Mouse (Mus musculus) kidney, embryonic 15.5 days (tissue): ENCODE measurements around the gene Plxnb3. TPM values are rescaled to one million over a fixed set of nuclear protein-coding genes. Genes with fewer than 3 reads are reported as not detected.

ENCODE experiments used
- ATAC-seq: fragments of 200-750 bp; cut with Nextera tagmentation; replicated peaks from 2 replicates; pipeline ENCODE4 v1.8.0; 2017; ENCODE audit warnings: moderate TSS enrichment; ENCODE audit not compliant: low FRiP score
- H3K27ac ChIP-seq: fragments of 300-500 bp; sonication (generic); 2 replicates; pipeline ENCODE4 v1.5.1; 2015; ENCODE audit warnings: mild to moderate bottlenecking, inconsistent platforms
- H3K27me3 ChIP-seq: fragments of 300-500 bp; sonication (generic); 2 replicates; pipeline ENCODE4 v1.6.1; 2015; ENCODE audit warnings: inconsistent platforms
- H3K36me3 ChIP-seq: fragments of 300-500 bp; sonication (generic); 2 replicates; pipeline ENCODE4 v1.6.1; 2015; ENCODE audit warnings: inconsistent platforms
- H3K4me1 ChIP-seq: fragments of 300-500 bp; sonication (generic); 2 replicates; pipeline ENCODE4 v1.6.1; 2015; ENCODE audit warnings: inconsistent platforms
- H3K4me2 ChIP-seq: fragments of 300-500 bp; sonication (generic); 2 replicates; pipeline ENCODE4 v1.6.1; 2015; ENCODE audit warnings: moderate library complexity, mild to moderate bottlenecking, inconsistent platforms
- H3K4me3 ChIP-seq: fragments of 300-500 bp; sonication (generic); replicated peaks from 2 replicates; pipeline ENCODE4 v1.5.1; 2015; ENCODE audit warnings: mild to moderate bottlenecking, inconsistent platforms
- H3K9ac ChIP-seq: fragments of 300-500 bp; sonication (generic); 2 replicates; pipeline ENCODE4 v1.6.1; 2015; ENCODE audit warnings: mild to moderate bottlenecking, inconsistent platforms
- H3K9me3 ChIP-seq: fragments of 300-500 bp; sonication (generic); replicated peaks from 2 replicates; pipeline ENCODE4 v1.6.1; 2016; ENCODE audit warnings: inconsistent platforms
- WGBS: fragments of 180-500 bp; shearing (Covaris S2); methylation state at CpG from one replicate; pipeline ENCODE4 v1.1.7; 2015; ENCODE audit warnings: mixed read lengths; 5-methylcytosine and 5-hydroxymethylcytosine counted together
- polyA plus RNA-seq: library from polyadenylated mRNA; unstranded; fragments of >200 nt; fragmentation: Nextera tagmentation; extraction: Ambion mirVana; gene quantifications from 2 replicates; pipeline ENCODE4 v1.2.1, GENCODE M21; 2015

Gene Plxnb3
- polyA plus RNA-seq, 1 experiment from 2014 or later: 0.44 TPM

GRCm38 (mm10) chrX:73788501-73788900 is 31.6 kb downstream of the Plxnb3 start:
- ATAC-seq: no peak
- WGBS: 100% methylated on average over 1 of the region's 1 CpGs

GRCm38 (mm10) chrX:73793039-73793438 is 36.1 kb downstream of the Plxnb3 start:
- Histone ChIP-seq H3K4me3 (no peak overlapping the region), H3K27me3 (peaks cover 14% of the 10 kb centered on the region; the same call in 1 of the 2 replicates), H3K4me1 (peaks cover 6% of the 10 kb centered on the region), H3K4me2 (no peak overlapping the region), H3K9me3 (no peaks in the 10 kb centered on the region), H3K27ac (no peak overlapping the region), H3K9ac (no peak overlapping the region), H3K36me3 (peaks cover 27% of the 10 kb centered on the region)
- no peak for ATAC-seq

More at GRCm38 (mm10) chrX:73788501-73788900, 31.6 kb downstream of the Plxnb3 start:
- Histone ChIP-seq H3K27ac (no peak overlapping the region), H3K4me3 (peak overlapping the region; percentile 67), H3K4me1 (peaks cover 18% of the 10 kb centered on the region), H3K9ac (no peak overlapping the region), H3K27me3 (peaks cover 8% of the 10 kb centered on the region), H3K9me3 (no peaks in the 10 kb centered on the region), H3K4me2 (peak overlapping the region; percentile 59), H3K36me3 (peaks cover 22% of the 10 kb centered on the region)

GRCm38 (mm10) chrX:73793505-73793904 is 36.6 kb downstream of the Plxnb3 start:
- Histone ChIP-seq H3K9me3 (no peaks in the 10 kb centered on the region), H3K9ac (no peak overlapping the region), H3K27me3 (peaks cover 14% of the 10 kb centered on the region; the same call in 1 of the 2 replicates), H3K27ac (no peak overlapping the region), H3K4me3 (no peak overlapping the region), H3K4me2 (no peak overlapping the region), H3K36me3 (peaks cover 27% of the 10 kb centered on the region), H3K4me1 (peaks cover 2% of the 10 kb centered on the region)
- 60% methylated on average over 1 of the region's 1 CpGs for WGBS
- ATAC-seq: no peak

- peaks cover 15% of the 10 kb centered on the region for H3K27me3 ChIP-seq
- ATAC-seq: no peak
- no peak overlapping the region for H3K4me2 ChIP-seq
- peaks cover 6% of the 10 kb centered on the region; the same call in 1 of the 2 replicates for H3K36me3 ChIP-seq
- no peaks in the 10 kb centered on the region for H3K9me3 ChIP-seq
- H3K9ac ChIP-seq: no peak overlapping the region
- WGBS: 98% methylated on average over 2 of the region's 2 CpGs
- no peak overlapping the region for H3K4me3 ChIP-seq
- H3K4me1 ChIP-seq: 0 out of 2 replicates have a peak, but pooled peaks cover 3% of the 10 kb centered on the region
- no peak overlapping the region for H3K27ac ChIP-seq
Observed at GRCm38 (mm10) chrX:73797511-73797910, 40.6 kb downstream of the Plxnb3 start.

- H3K4me1 ChIP-seq: 0 out of 2 replicates have a peak, but pooled peaks cover 3% of the 10 kb centered on the region
- H3K4me2 ChIP-seq: no peak overlapping the region
- H3K36me3 ChIP-seq: peaks cover 6% of the 10 kb centered on the region; the same call in 1 of the 2 replicates
- no peak overlapping the region for H3K4me3 ChIP-seq
- no peak overlapping the region for H3K9ac ChIP-seq
- no peaks in the 10 kb centered on the region for H3K9me3 ChIP-seq
- no peak overlapping the region for H3K27ac ChIP-seq
- ATAC-seq: peak; percentile 78
- WGBS: 42% methylated on average over 9 of the region's 9 CpGs
- H3K27me3 ChIP-seq: peaks cover 15% of the 10 kb centered on the region
Observed at GRCm38 (mm10) chrX:73798502-73798901, 41.6 kb downstream of the Plxnb3 start.

- 33% methylated on average over 1 of the region's 1 CpGs for WGBS
- ATAC-seq: no peak
- no peaks in the 10 kb centered on the region for H3K27me3 ChIP-seq
Observed at GRCm38 (mm10) chrX:73805814-73806213, 48.9 kb downstream of the Plxnb3 start.

GRCm38 (mm10) chrX:73815072-73815471 is 58.2 kb downstream of the Plxnb3 start:
- peak overlapping the region; percentile 39 for H3K4me3 ChIP-seq

More at GRCm38 (mm10) chrX:73805814-73806213, 48.9 kb downstream of the Plxnb3 start:
- Histone ChIP-seq H3K4me1 (no peaks in the 10 kb centered on the region), H3K9ac (no peak overlapping the region), H3K27ac (no peak overlapping the region), H3K9me3 (no peaks in the 10 kb centered on the region), H3K36me3 (no peaks in the 10 kb centered on the region), H3K4me2 (no peak overlapping the region), H3K4me3 (no peak overlapping the region)

GRCm38 (mm10) chrX:73816596-73817314 is 59.9 kb downstream of the Plxnb3 start:
- Histone ChIP-seq H3K4me2 (no peak overlapping the region), H3K9ac (no peak overlapping the region), H3K27me3 (0 out of 2 replicates have a peak, but pooled peaks cover 4% of the 10 kb centered on the region), H3K9me3 (no peaks in the 10 kb centered on the region), H3K36me3 (no peaks in the 10 kb centered on the region), H3K4me3 (no peak overlapping the region), H3K27ac (no peak overlapping the region), H3K4me1 (no peaks in the 10 kb centered on the region)
- 64% methylated on average over 3 of the region's 3 CpGs for WGBS
- no peak for ATAC-seq

More at GRCm38 (mm10) chrX:73815072-73815471, 58.2 kb downstream of the Plxnb3 start:
- no peaks in the 10 kb centered on the region for H3K4me1 ChIP-seq
- H3K9ac ChIP-seq: 0 out of 2 replicates have a peak overlapping the region, but pooled peaks have one; percentile 41
- H3K9me3 ChIP-seq: no peaks in the 10 kb centered on the region
- no peak overlapping the region for H3K27ac ChIP-seq
- peak overlapping the region; percentile 54 for H3K4me2 ChIP-seq
- 11% methylated on average over 14 of the region's 14 CpGs for WGBS
- H3K27me3 ChIP-seq: 0 out of 2 replicates have a peak, but pooled peaks cover 4% of the 10 kb centered on the region
- H3K36me3 ChIP-seq: no peaks in the 10 kb centered on the region
- ATAC-seq: peak; percentile 70; the same call in 1 of the 2 replicates

Other genes with a start within 250 kb of the Plxnb3 start
- 27.9 and 29.3 TPM in 2 replicates for gene Dusp9, start 117.7 kb upstream of the Plxnb3 start, polyA plus RNA-seq
- 14.5 and 17.3 TPM in 2 replicates for gene Pnck, start 97.0 kb upstream of the Plxnb3 start, polyA plus RNA-seq
- gene Slc6a8, start 83.9 kb upstream of the Plxnb3 start, polyA plus RNA-seq: 7.1 and 7.9 TPM in 2 replicates
- gene Bcap31, start 40.9 kb upstream of the Plxnb3 start, polyA plus RNA-seq: 256 and 267 TPM in 2 replicates
- gene Abcd1, start 40.5 kb upstream of the Plxnb3 start, polyA plus RNA-seq: 12.4 and 15.2 TPM in 2 replicates
- gene Srpk3, start 17.3 kb downstream of the Plxnb3 start, polyA plus RNA-seq: 5.2 and 8.1 TPM in 2 replicates
- gene Idh3g, start 29.8 kb downstream of the Plxnb3 start, polyA plus RNA-seq: 224 and 234 TPM in 2 replicates
- 176 and 184 TPM in 2 replicates for gene Ssr4, start 29.9 kb downstream of the Plxnb3 start, polyA plus RNA-seq
- gene Pdzd4, start 67.9 kb downstream of the Plxnb3 start, polyA plus RNA-seq: 0.80 and 0.92 TPM in 2 replicates
- 5.8 and 6.2 TPM in 2 replicates for gene Avpr2, start 135.0 kb downstream of the Plxnb3 start, polyA plus RNA-seq
- gene L1cam, start 139.0 kb downstream of the Plxnb3 start, polyA plus RNA-seq: 8.0 and 10.4 TPM in 2 replicates
- gene Arhgap4, start 164.8 kb downstream of the Plxnb3 start, polyA plus RNA-seq: 3.7 and 4.0 TPM in 2 replicates
- gene Naa10, start 164.9 kb downstream of the Plxnb3 start, polyA plus RNA-seq: 139 and 159 TPM in 2 replicates
- gene Renbp, start 173.8 kb downstream of the Plxnb3 start, polyA plus RNA-seq: 41.9 and 54.5 TPM in 2 replicates
- gene Hcfc1, start 209.3 kb downstream of the Plxnb3 start, polyA plus RNA-seq: 58.1 and 60.5 TPM in 2 replicates